Mouse (Mus musculus) T-helper 1 cell (primary cell): ENCODE data around the gene Samhd1.

ENCODE experiments used
- in situ Hi-C: fragments of 300-600 bp; cut with MboI, MseI; formaldehyde crosslinking; loops from one replicate; pipeline ENCODE4 v1.15.1; 2025; ENCODE audit warnings: high pct_unique_total_duplicates

The Samhd1 gene

GRCm38 (mm10) chr2:157072316-157072990, 62.6 kb downstream of the Samhd1 start:
- in situ Hi-C loops = no loop called here

- in situ Hi-C loops = no loop called here
Observed at GRCm38 (mm10) chr2:157071556-157071955, 63.5 kb downstream of the Samhd1 start.

- in situ Hi-C loops = no loop called here
Observed at GRCm38 (mm10) chr2:157070365-157070764, 64.7 kb downstream of the Samhd1 start.

GRCm38 (mm10) chr2:157069755-157070315, 65.2 kb downstream of the Samhd1 start:
- in situ Hi-C loops = no loop called here

GRCm38 (mm10) chr2:157069355-157069735, 65.7 kb downstream of the Samhd1 start:
- in situ Hi-C loops = no loop called here

GRCm38 (mm10) chr2:157068701-157069354, 66.2 kb downstream of the Samhd1 start:
- in situ Hi-C loops = no loop called here

GRCm38 (mm10) chr2:157066731-157067430, 68.2 kb downstream of the Samhd1 start:
- in situ Hi-C loops = no loop called here

GRCm38 (mm10) chr2:157065879-157066226, 69.2 kb downstream of the Samhd1 start:
- in situ Hi-C loops = no loop called here

GRCm38 (mm10) chr2:157064978-157065878, 69.8 kb downstream of the Samhd1 start:
- in situ Hi-C loops = no loop called here

GRCm38 (mm10) chr2:157064136-157064535, 70.9 kb downstream of the Samhd1 start:
- in situ Hi-C loops = no loop called here

- in situ Hi-C loops = no loop called here
Observed at GRCm38 (mm10) chr2:157063241-157063700, 71.8 kb downstream of the Samhd1 start.

- in situ Hi-C loops = no loop called here
Observed at GRCm38 (mm10) chr2:157060557-157061305, 74.3 kb downstream of the Samhd1 start.

GRCm38 (mm10) chr2:157060037-157060436, 75.0 kb downstream of the Samhd1 start:
- in situ Hi-C loops = no loop called here

- in situ Hi-C loops = loop anchor here (10.0 kb wide), 1 partner anchor 614 kb away; no protein-coding TSS in a partner anchor
Observed at GRCm38 (mm10) chr2:157059166-157059565, 75.9 kb downstream of the Samhd1 start.

- in situ Hi-C loops = loop anchor here (10.0 kb wide), 1 partner anchor 614 kb away; no protein-coding TSS in a partner anchor
Observed at GRCm38 (mm10) chr2:157058342-157058998, 76.6 kb downstream of the Samhd1 start.

- in situ Hi-C loops = loop anchor here (10.0 kb wide), 1 partner anchor 613 kb away; no protein-coding TSS in a partner anchor
Observed at GRCm38 (mm10) chr2:157057758-157058157, 77.3 kb downstream of the Samhd1 start.

- in situ Hi-C loops = loop anchor here (10.0 kb wide), 1 partner anchor 612 kb away; no protein-coding TSS in a partner anchor
Observed at GRCm38 (mm10) chr2:157057186-157057585, 77.9 kb downstream of the Samhd1 start.

- in situ Hi-C loops = loop anchor here (10.0 kb wide), 1 partner anchor 611 kb away; no protein-coding TSS in a partner anchor
Observed at GRCm38 (mm10) chr2:157055721-157056120, 79.3 kb downstream of the Samhd1 start.

GRCm38 (mm10) chr2:157054816-157055215, 80.2 kb downstream of the Samhd1 start:
- in situ Hi-C loops = loop anchor here (10.0 kb wide), 1 partner anchor 610 kb away; no protein-coding TSS in a partner anchor
